Mouse (Mus musculus): Measurements from ENCODE around the gene Rnf130. TPM values are rescaled to one million over a fixed set of nuclear protein-coding genes. Genes with fewer than 3 reads are reported as not detected.

Rnf130 gene
- polyA plus RNA-seq, 1 experiment from 2014 or later: 75.8 TPM

DNA sequence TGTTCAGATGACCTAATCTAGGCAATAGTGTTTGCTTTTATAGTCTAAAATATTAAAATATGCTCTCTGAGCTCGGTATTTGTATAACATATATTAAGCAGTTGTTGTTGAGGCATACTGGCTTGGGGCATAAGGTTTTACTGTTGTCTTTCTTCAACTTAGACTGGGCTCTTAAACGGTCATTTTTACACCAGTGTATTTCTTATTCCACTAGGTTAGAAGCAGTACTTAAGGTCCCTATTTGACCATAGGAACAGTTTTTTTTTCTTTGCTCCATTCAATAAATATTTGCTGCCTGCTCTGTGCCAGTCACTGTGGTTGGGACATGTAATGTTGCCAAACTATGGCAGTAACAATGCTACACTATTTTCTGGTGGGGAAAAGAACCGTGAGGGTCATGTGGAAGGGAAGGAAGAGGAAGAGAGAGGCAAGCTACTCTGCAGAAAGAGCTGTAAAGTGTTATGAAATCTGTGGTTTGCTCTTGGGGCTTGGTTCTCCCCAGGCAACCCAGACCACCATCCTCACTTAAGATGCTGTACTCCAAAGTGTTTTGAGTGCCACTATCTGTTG, 1.5 kb downstream of the Rnf130 start:
- Histone ChIP-seq H3K36me3 (no peaks in the 10 kb centered on the region), H3K27ac (replicated peaks) (peak overlapping the region; percentile 97), H3K9me3 (no peaks in the 10 kb centered on the region), H3K4me2 (replicated peaks) (peak overlapping the region; percentile 64), H3K9ac (replicated peaks) (peak overlapping the region; percentile 98), H3K4me1 (peaks cover 39% of the 10 kb centered on the region), H3K27me3 (no peaks in the 10 kb centered on the region), H3K4me3 (peak overlapping the region; percentile 97)
- ATAC-seq (replicated peaks): no peak
- WGBS: 8% methylated on average over 3 of the region's 3 CpGs

DNA sequence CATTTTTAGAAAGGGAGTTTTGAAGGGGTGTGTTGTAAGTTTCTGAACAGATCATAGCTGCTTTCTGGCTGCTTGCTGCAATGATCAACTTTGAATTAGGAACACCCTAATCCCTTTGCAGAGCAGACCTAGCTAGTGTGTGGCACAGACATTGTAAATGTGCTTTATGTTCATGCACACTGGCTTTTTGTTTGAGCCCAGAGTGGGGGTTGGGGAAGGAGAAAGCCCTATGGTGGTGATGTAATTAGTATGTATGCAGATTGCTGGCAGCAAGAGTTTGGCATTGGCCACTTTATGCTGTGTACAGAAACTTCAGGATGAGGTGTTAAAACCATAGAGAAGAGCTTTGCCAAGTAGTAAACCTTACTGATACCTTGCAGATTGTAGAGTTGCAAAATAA, 3.3 kb downstream of the Rnf130 start:
- Histone ChIP-seq H3K9ac (replicated peaks) (0 out of 2 replicates have a peak overlapping the region, but pooled peaks have one; percentile 22), H3K36me3 (no peaks in the 10 kb centered on the region), H3K27me3 (no peaks in the 10 kb centered on the region), H3K27ac (replicated peaks) (peak overlapping the region; percentile 67; the same call in 1 of the 2 replicates), H3K9me3 (no peaks in the 10 kb centered on the region), H3K4me3 (0 out of 2 replicates have a peak overlapping the region, but pooled peaks have one; percentile 14), H3K4me1 (peaks cover 46% of the 10 kb centered on the region), H3K4me2 (replicated peaks) (peak overlapping the region; percentile 64)
- no peak for ATAC-seq (replicated peaks)

DNA sequence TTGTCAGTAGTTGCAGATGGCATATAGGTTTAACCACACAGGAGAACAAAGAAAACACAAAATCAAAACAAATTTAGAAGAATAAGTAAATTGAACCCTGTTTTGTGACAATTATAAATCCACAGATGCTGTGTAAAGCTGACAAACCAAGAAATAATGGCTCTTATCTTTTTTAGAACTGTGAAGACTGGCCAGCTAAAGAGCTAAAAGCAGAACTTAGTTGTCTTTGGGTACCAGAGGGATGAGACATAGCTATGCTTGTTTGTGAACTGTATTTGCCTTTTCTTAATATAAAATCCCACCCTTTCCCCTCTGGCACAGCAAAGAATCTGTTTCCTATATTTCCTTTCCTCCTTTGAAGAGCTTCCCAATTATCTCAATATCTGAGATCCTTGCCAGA, 9.0 kb downstream of the Rnf130 start:
- H3K9me3 ChIP-seq: no peaks in the 10 kb centered on the region
- no peaks in the 10 kb centered on the region for H3K36me3 ChIP-seq
- H3K4me3 ChIP-seq: no peak overlapping the region
- H3K27ac ChIP-seq (replicated peaks): no peak overlapping the region
- H3K9ac ChIP-seq (replicated peaks): no peak overlapping the region
- H3K4me2 ChIP-seq (replicated peaks): no peak overlapping the region
- H3K27me3 ChIP-seq: no peaks in the 10 kb centered on the region
- ATAC-seq (replicated peaks): no peak
- peaks cover 16% of the 10 kb centered on the region for H3K4me1 ChIP-seq

DNA sequence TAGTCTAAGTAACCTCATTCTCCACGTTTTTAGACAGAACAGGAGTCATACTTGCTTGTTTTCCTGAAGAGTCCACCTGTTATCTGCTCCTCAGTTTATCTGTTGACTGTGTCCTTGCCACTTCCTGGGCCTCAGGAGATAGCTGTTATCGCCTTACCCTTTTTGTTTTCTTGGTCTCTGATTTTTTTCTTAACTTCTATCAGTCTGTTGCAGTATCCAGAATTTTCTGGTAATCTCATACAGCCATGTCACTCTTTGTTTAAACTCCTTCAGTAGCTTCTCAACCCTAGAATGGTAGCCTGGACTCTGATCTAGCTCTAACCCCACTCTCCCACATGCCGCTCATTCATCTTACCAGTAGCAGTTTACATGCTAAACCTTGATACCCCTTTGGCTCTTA, 10.6 kb downstream of the Rnf130 start:
- no peaks in the 10 kb centered on the region for H3K36me3 ChIP-seq
- no peaks in the 10 kb centered on the region for H3K9me3 ChIP-seq
- no peaks in the 10 kb centered on the region for H3K27me3 ChIP-seq
- H3K4me2 ChIP-seq (replicated peaks): no peak overlapping the region
- H3K4me3 ChIP-seq: no peak overlapping the region
- H3K9ac ChIP-seq (replicated peaks): no peak overlapping the region
- no peak for ATAC-seq (replicated peaks)
- H3K27ac ChIP-seq (replicated peaks): no peak overlapping the region
- 87% methylated on average over 3 of the region's 3 CpGs for WGBS
- peaks cover 9% of the 10 kb centered on the region for H3K4me1 ChIP-seq

DNA sequence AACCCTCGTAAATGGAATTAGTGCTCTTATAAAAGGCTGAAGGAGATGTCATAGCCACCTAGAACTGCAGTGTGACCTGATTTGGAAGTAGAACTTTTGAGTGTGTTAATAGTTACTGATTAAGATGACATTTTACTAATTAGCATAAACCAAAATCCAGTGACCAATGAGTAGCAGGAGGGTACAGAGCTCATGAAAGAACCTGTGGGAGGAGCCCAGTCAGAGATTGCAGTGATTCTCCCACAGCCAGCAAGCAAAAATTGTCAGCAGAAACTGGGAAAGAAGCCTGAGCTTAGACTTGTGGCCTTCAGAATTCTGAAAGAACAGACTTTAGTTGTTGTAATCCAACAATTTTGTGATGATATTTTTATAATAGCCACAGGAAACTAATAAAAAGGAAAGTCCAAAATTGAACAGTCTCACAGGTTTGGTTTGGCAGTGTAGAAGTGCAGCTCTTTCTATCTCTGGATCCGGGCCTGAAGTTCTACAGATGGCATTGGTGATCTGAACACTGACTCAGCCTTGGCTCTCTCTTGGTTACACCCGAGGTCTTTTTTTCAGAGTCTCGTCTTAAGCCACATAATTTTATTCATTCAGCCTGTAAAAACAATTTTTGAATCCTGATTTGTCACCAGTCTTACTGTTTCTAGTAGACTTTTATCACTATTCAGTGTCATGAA, 11.8 kb downstream of the Rnf130 start:
- no peak for ATAC-seq (replicated peaks)
- no peak overlapping the region for H3K4me2 ChIP-seq (replicated peaks)
- no peak overlapping the region for H3K9ac ChIP-seq (replicated peaks)
- no peaks in the 10 kb centered on the region for H3K9me3 ChIP-seq
- H3K4me1 ChIP-seq: peaks cover 4% of the 10 kb centered on the region
- WGBS: 82% methylated on average over 4 of the region's 4 CpGs
- no peaks in the 10 kb centered on the region for H3K36me3 ChIP-seq
- H3K4me3 ChIP-seq: no peak overlapping the region
- H3K27ac ChIP-seq (replicated peaks): no peak overlapping the region
- no peaks in the 10 kb centered on the region for H3K27me3 ChIP-seq

DNA sequence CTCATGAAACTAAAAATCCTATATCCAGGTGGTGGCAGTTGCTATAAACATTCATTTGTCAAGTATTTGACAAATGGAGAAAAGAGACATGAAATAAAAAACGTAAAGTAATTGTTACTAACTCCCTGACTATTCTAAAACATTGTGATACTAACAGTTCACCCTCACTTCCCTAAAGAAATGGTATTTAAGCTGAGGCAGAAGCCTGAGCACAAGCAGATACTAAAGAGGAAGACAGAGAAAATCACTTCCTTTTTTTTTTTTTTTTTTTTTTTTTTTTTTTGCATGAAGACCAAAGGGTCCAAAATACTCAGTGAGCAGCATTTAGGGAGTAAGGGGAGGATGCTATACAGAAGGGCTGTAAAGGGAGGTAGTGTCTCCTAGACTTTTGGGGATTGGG, 13.6 kb downstream of the Rnf130 start:
- no peak for ATAC-seq (replicated peaks)
- Histone ChIP-seq H3K9me3 (no peaks in the 10 kb centered on the region), H3K27me3 (no peaks in the 10 kb centered on the region), H3K36me3 (no peaks in the 10 kb centered on the region), H3K4me3 (no peak overlapping the region), H3K9ac (replicated peaks) (no peak overlapping the region), H3K27ac (replicated peaks) (no peak overlapping the region), H3K4me1 (no peaks in the 10 kb centered on the region), H3K4me2 (replicated peaks) (no peak overlapping the region)
- WGBS: 93% methylated on average over 1 of the region's 1 CpGs

DNA sequence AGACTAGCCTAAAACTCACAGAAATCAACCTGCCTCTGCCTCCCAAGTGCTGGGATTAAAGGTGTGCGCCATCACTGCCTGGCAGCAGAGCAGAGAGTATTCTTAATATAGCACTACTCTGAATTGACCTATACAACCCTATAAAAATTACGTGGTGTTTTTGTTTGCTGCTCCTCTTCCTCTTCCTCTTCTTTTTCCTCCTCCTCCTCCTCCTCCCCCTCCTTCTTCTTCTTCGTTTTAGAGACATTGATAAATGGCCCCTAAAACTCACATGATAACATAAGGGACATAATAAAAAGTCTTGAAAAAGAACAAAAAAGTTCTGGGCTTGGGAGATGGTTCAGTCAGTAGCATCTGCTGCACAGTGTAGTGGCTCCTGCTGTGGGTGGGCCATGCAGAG, 16.0 kb downstream of the Rnf130 start:
- no peaks in the 10 kb centered on the region; the same call in 1 of the 2 replicates for H3K4me1 ChIP-seq
- H3K36me3 ChIP-seq: no peaks in the 10 kb centered on the region
- no peak overlapping the region for H3K27ac ChIP-seq (replicated peaks)
- WGBS: 91% methylated on average over 3 of the region's 3 CpGs
- no peak for ATAC-seq (replicated peaks)
- H3K4me3 ChIP-seq: no peak overlapping the region
- H3K9ac ChIP-seq (replicated peaks): no peak overlapping the region
- H3K27me3 ChIP-seq: no peaks in the 10 kb centered on the region
- H3K4me2 ChIP-seq (replicated peaks): no peak overlapping the region
- no peaks in the 10 kb centered on the region for H3K9me3 ChIP-seq

DNA sequence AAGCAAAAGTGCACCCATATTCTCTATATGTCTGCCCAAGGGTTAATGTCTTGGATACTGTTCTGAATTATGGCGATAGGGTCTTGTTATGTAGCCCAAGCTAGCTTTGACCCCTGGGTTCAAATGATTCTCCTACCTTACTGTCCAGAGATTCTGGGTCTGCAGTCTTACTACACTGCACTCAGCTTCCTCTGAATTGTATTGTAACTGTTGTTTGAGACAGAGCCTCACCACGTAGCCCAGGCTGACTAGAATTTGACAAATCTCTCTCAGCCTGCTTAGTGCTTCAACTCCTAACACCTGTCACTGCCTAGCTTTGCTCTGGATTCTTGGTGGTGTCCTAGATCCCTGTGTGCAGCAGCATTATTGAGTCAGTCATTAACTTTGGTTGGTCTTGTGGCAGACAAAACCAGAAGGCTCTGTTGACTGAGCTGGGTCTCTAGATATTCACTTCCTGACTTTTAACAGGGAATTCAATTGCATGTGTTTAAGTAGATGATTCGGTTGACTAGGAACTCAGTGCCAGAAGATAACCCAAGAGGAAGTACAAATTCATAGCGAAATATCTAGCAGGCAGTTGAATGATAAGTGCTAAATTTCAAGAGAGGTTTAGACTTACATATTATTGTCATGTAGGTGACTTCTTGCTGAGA, 17.3 kb downstream of the Rnf130 start:
- Histone ChIP-seq H3K4me1 (peaks cover 5% of the 10 kb centered on the region), H3K36me3 (no peaks in the 10 kb centered on the region), H3K27me3 (no peaks in the 10 kb centered on the region), H3K9ac (replicated peaks) (no peak overlapping the region), H3K9me3 (no peaks in the 10 kb centered on the region), H3K4me2 (replicated peaks) (no peak overlapping the region), H3K27ac (replicated peaks) (0 out of 2 replicates have a peak overlapping the region, but pooled peaks have one; percentile 14), H3K4me3 (no peak overlapping the region)
- WGBS: 92% methylated on average over 4 of the region's 4 CpGs
- ATAC-seq (replicated peaks): no peak

DNA sequence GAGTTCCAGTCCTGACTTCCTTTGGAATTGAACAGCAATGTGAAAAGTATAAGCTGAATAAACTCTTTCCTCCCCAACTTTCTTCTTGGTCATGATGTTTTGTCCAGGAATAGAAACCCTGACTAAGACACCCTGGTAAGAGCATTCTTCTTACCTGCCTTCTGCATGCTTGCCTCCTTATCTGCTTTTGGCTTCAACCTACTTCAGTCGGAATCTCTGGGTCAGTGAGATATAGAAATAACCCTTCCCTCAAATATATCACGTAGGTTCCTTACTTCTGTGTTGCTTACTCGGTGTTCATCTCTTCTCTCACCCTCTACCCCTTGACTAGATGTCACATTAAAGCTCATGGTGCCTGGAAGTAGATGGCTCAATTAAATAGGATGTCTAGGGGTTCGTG, 19.3 kb downstream of the Rnf130 start:
- 93% methylated on average over 4 of the region's 4 CpGs for WGBS
- no peaks in the 10 kb centered on the region for H3K27me3 ChIP-seq
- H3K9me3 ChIP-seq: no peaks in the 10 kb centered on the region
- no peak overlapping the region for H3K4me2 ChIP-seq (replicated peaks)
- no peak overlapping the region for H3K4me3 ChIP-seq
- H3K9ac ChIP-seq (replicated peaks): no peak overlapping the region
- ATAC-seq (replicated peaks): no peak
- H3K4me1 ChIP-seq: peaks cover 25% of the 10 kb centered on the region
- no peaks in the 10 kb centered on the region for H3K36me3 ChIP-seq
- no peak overlapping the region for H3K27ac ChIP-seq (replicated peaks)

DNA sequence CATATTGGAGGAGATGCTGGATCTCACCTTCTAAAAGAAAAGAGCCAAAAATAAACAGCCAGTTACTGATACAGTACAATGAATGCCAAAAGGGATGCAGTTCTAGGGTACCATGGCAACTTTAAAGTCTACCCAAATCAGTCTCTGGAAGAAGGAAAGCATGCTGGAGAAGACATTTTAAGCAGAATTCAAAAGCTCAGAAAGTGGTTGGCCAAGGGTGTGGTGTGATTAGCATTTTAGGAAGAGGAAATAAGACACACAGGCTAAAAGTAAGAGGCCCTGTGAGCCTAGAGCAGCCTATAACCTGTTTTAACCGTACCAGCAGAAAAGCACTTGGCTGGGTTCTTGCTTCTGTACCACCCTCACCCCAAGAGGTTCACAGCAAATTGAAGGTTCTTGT, 22.5 kb downstream of the Rnf130 start:
- H3K9ac ChIP-seq (replicated peaks): no peak overlapping the region
- H3K9me3 ChIP-seq: no peaks in the 10 kb centered on the region
- no peaks in the 10 kb centered on the region for H3K36me3 ChIP-seq
- H3K27me3 ChIP-seq: no peaks in the 10 kb centered on the region
- WGBS: 74% methylated on average over 1 of the region's 1 CpGs
- H3K27ac ChIP-seq (replicated peaks): no peak overlapping the region
- no peak; the same call in 1 of the 2 replicates for ATAC-seq (replicated peaks)
- H3K4me1 ChIP-seq: peaks cover 38% of the 10 kb centered on the region
- H3K4me2 ChIP-seq (replicated peaks): no peak overlapping the region
- no peak overlapping the region for H3K4me3 ChIP-seq

DNA sequence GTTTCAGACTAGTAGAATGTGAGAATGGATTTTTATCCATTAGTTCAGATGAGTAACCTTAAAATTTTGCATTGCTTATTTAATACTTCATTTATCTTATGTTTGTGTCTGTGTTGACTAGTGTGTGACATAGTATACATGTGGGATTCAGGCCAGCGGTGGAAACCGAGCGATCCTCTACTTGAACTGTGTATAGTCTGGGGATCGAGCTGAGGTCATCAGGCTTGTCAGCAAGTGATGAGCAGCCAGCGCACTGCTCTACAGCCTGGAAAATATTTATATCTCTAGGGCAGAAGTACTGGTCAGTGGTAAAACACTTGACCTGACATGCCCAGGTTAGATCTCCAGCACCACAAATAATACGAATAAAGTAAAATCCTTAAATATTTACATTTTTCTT, 23.0 kb downstream of the Rnf130 start:
- 88% methylated on average over 6 of the region's 6 CpGs for WGBS
- Histone ChIP-seq H3K4me3 (no peak overlapping the region), H3K9ac (replicated peaks) (no peak overlapping the region), H3K4me2 (replicated peaks) (no peak overlapping the region), H3K27me3 (no peaks in the 10 kb centered on the region), H3K9me3 (no peaks in the 10 kb centered on the region), H3K27ac (replicated peaks) (no peak overlapping the region), H3K4me1 (peaks cover 38% of the 10 kb centered on the region), H3K36me3 (no peaks in the 10 kb centered on the region)
- no peak for ATAC-seq (replicated peaks)

DNA sequence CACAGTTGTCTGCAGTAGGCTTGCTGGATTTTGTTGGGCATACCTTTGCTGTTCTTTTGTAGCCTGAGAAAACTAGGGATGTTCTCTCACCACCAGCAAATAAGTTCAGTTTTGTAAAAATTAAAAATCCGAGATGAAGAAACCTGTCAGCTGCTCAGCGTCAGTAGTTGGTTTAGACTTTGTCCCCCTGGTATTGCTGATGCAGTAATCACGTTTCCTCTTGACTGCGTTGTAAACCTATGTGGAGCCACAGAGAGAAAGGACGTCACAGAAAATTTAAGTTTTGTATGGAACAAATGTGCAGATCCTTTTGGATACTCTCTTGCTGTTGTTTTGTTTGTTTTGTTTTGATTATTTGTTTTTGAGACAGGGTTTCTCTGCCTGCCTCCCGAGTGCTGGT, 25.2 kb downstream of the Rnf130 start:
- peaks cover 38% of the 10 kb centered on the region for H3K4me1 ChIP-seq
- no peak overlapping the region for H3K4me3 ChIP-seq
- H3K36me3 ChIP-seq: peaks cover 11% of the 10 kb centered on the region; the same call in 1 of the 2 replicates
- H3K9me3 ChIP-seq: no peaks in the 10 kb centered on the region
- H3K27me3 ChIP-seq: no peaks in the 10 kb centered on the region
- ATAC-seq (replicated peaks): no peak
- no peak overlapping the region for H3K9ac ChIP-seq (replicated peaks)
- 76% methylated on average over 6 of the region's 6 CpGs for WGBS
- no peak overlapping the region for H3K27ac ChIP-seq (replicated peaks)
- H3K4me2 ChIP-seq (replicated peaks): no peak overlapping the region

All from forebrain, embryonic 15.5 days (tissue).